Mouse (Mus musculus): Measurements from ENCODE around the gene Slx4.

DNA sequence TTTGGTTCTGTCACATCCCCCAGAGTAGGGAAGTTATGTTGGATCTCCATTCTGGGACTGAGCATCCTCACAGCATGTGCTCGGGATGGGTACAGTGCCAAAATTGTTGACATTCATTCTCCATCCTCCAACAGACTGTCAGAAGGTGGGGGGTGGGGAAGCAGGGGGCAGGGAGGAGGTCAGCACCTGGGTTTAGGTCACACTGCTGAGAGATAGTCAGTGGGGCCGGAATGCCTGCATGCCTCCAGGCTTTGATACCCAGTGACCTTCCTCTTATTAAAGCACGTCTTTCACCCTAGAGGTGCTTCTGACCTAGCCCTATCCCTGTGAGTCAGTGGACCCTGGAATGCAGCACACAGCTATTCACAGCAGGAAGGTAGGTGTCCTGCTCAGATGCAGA lies 26.9 kb downstream of the Slx4 start:
- no peak for TF ChIP-seq CTCF (IDR thresholded peaks at IDR 0.05; ENCODE audit: extremely low read depth, insufficient read depth, insufficient read length, insufficient replicate concordance)
- TF ChIP-seq POLR2A (IDR thresholded peaks at IDR 0.05; ENCODE audit: low read depth, low read length) = no peak

Measured in spleen, adult 2 months (tissue).